Mouse (Mus musculus): ENCODE data around the gene Apbb2.

- TF ChIP-seq CTCF (IDR thresholded peaks at IDR 0.05; ENCODE audit: borderline replicate concordance, insufficient read depth, low read length) (no peak), POLR2A (IDR thresholded peaks at IDR 0.05; ENCODE audit: low read depth, low read length) (no peak)
Observed at GRCm38 (mm10) chr5:66302873-66303272, 315.7 kb downstream of the Apbb2 start.

All from embryonic fibroblast, embryonic 13.5 days (primary cell).